ENCODE assay signal across 8 mouse cellular contexts in the genomic region with DNA sequence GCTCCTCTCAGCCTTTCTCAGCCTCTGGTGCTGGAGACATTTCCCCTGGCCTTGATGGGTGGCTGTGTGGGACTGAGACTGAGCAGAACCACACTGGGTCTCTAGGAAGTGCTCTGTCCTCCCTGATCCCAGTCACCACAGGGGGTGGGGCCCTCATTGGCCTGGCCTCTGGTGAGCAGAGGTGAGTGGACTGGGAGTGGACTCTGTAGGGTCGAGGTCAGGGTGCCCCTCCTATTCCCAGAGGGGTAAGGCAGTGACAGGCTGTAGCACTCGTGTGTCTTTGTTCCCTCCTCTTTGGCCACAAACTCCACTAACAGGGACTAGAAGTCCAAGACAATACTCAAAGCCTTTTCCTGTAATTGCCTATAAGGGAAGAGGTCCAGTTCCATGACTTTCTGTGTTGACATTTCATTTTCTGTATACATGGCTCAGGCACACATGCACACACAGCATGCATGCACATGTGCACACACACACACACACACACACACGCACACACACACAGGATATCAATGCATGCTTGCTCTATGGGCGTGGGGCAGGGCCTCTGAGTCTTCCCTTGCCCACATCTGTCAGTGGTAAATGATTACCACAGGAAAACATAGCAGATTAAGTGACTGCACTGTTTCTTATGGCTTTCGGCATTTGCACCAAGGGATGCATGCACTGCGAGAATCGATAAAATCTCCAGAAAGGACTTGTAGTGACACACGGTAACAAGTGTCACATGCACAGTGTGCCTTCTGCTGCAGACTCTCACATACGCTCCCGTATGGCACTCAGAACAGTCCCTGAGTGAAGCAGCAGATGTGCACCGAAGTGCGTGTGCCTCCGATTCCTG.
A peak's percentile ranks its signal among the peaks of the same experiment; 100 is the strongest.
DNase-seq lines count a peak whose midpoint lies in the region; ATAC-seq and TF ChIP-seq lines count a peak whose summit lies in the region.

No protein-coding gene starts in this region.

- no peak for TF ChIP-seq POLR2A in limb, embryonic 14.5 days (IDR thresholded peaks at IDR 0.05; ENCODE audit: borderline replicate concordance, extremely low read depth, insufficient read depth, insufficient read length)
- TF ChIP-seq POLR2A in small intestine, adult 2 months (IDR thresholded peaks at IDR 0.05; ENCODE audit: low read depth, low read length) = no peak

- no peak for TF ChIP-seq CTCF in small intestine, adult 2 months (IDR thresholded peaks at IDR 0.05; ENCODE audit: extremely low read depth, insufficient read length, insufficient replicate concordance, low read depth, low read length)

- peak overlapping the region; percentile 66 for H3K27ac ChIP-seq in embryonic facial prominence, embryonic 10.5 days (replicated peaks)
- H3K27ac ChIP-seq in hindbrain, embryonic 12.5 days = peak overlapping the region; percentile 82
- H3K27ac ChIP-seq in limb, embryonic 14.5 days (replicated peaks; ENCODE audit: low read depth, low read length) = 0 out of 2 replicates have a peak overlapping the region, but pooled peaks have one; percentile 39
- H3K27ac ChIP-seq in small intestine, adult 2 months (ENCODE audit: insufficient read depth, low read depth, low read length) = peak overlapping the region; percentile 62; the same call in 1 of the 2 replicates

- peaks cover 35% of the 10 kb centered on the region for H3K4me1 ChIP-seq in embryonic facial prominence, embryonic 10.5 days
- H3K4me1 ChIP-seq in hindbrain, embryonic 12.5 days = peaks cover 36% of the 10 kb centered on the region
- H3K4me1 ChIP-seq in limb, embryonic 14.5 days (ENCODE audit: control insufficient read depth, insufficient read depth, low read length) = peaks cover 5% of the 10 kb centered on the region; the same call in 1 of the 2 replicates
- H3K4me1 ChIP-seq in small intestine, adult 2 months (ENCODE audit: control insufficient read depth, insufficient read depth, insufficient read length, low read length) = peaks cover 5% of the 10 kb centered on the region

- H3K4me3 ChIP-seq in embryonic facial prominence, embryonic 10.5 days = no peak overlapping the region
- H3K4me3 ChIP-seq in hindbrain, embryonic 12.5 days = no peak overlapping the region
- H3K4me3 ChIP-seq in limb, embryonic 14.5 days (replicated peaks; ENCODE audit: low read length) = no peak overlapping the region
- no peak overlapping the region for H3K4me3 ChIP-seq in small intestine, adult 2 months (ENCODE audit: low read depth, low read length)

- H3K9me3 ChIP-seq in embryonic facial prominence, embryonic 10.5 days = peaks cover 10% of the 10 kb centered on the region
- H3K9me3 ChIP-seq in hindbrain, embryonic 12.5 days (replicated peaks) = peaks cover 5% of the 10 kb centered on the region
- H3K9me3 ChIP-seq in limb, embryonic 14.5 days (ENCODE audit: control insufficient read depth, low read length) = 0 out of 2 replicates have a peak, but pooled peaks cover 8% of the 10 kb centered on the region

- peaks cover 20% of the 10 kb centered on the region for H3K36me3 ChIP-seq in embryonic facial prominence, embryonic 10.5 days (replicated peaks)
- H3K36me3 ChIP-seq in hindbrain, embryonic 12.5 days = peaks cover 17% of the 10 kb centered on the region
- H3K36me3 ChIP-seq in limb, embryonic 14.5 days (ENCODE audit: control insufficient read depth, insufficient read depth, low read length) = peaks cover 21% of the 10 kb centered on the region
- H3K36me3 ChIP-seq in small intestine, adult 2 months (ENCODE audit: control insufficient read depth, insufficient read depth, low read length) = no peaks in the 10 kb centered on the region

- no peak overlapping the region for H3K4me2 ChIP-seq in hindbrain, embryonic 12.5 days (replicated peaks)
- no peak overlapping the region for H3K4me2 ChIP-seq in limb, embryonic 14.5 days (replicated peaks; ENCODE audit: low read depth, low read length, severe bottlenecking)

- H3K9ac ChIP-seq in hindbrain, embryonic 12.5 days = peak overlapping the region; percentile 15; the same call in 1 of the 2 replicates
- 0 out of 2 replicates have a peak overlapping the region, but pooled peaks have one; percentile 8 for H3K9ac ChIP-seq in limb, embryonic 14.5 days (ENCODE audit: low read depth, low read length, severe bottlenecking)

- H3K27me3 ChIP-seq in embryonic facial prominence, embryonic 10.5 days (replicated peaks; ENCODE audit: low read depth, poor library complexity, severe bottlenecking) = no peaks in the 10 kb centered on the region
- no peaks in the 10 kb centered on the region for H3K27me3 ChIP-seq in hindbrain, embryonic 12.5 days
- no peaks in the 10 kb centered on the region for H3K27me3 ChIP-seq in limb, embryonic 14.5 days (ENCODE audit: control insufficient read depth, insufficient read depth, low read length)
- no peaks in the 10 kb centered on the region for H3K27me3 ChIP-seq in small intestine, adult 2 months (ENCODE audit: control insufficient read depth, insufficient read depth, low read length)

- WGBS in embryonic facial prominence, embryonic 10.5 days = 67% methylated on average over 13 of the region's 13 CpGs
- WGBS in hindbrain, embryonic 12.5 days = 63% methylated on average over 13 of the region's 13 CpGs
- WGBS in limb, embryonic 14.5 days = 58% methylated on average over 13 of the region's 13 CpGs
- WGBS in small intestine, adult 2 months = 59% methylated on average over 13 of the region's 13 CpGs

- ATAC-seq in hindbrain, embryonic 12.5 days (ENCODE audit: low FRiP score) = no peak
- ATAC-seq in limb, embryonic 14.5 days (ENCODE audit: low FRiP score, low read depth) = no peak

- peak; percentile 14 to 41 for DNase-seq in CD8-positive naive resting alpha-beta T cell, adult 2 months (ENCODE audit: low read depth in 2 of 2, low spot score in 2 of 2)
- DNase-seq in embryonic facial prominence, embryonic 10.5 days (ENCODE audit: low spot score) = no peak
- DNase-seq in limb, embryonic 14.5 days (ENCODE audit: low spot score) = no peak
- DNase-seq in right cerebral cortex, adult 2 months (ENCODE audit: low spot score in 2 of 2) = no peak
- no peak for DNase-seq in retina, postnatal 1 day
- DNase-seq in urinary bladder, adult 2 months (ENCODE audit: low spot score) = no peak

Comparison
In these comparisons a context has a peak if more than half of its experiments do, and no peak if none do; other contexts are left out.
1. DNase-seq: peak in CD8-positive naive resting alpha-beta T cell, adult 2 months (2 of 2); none in embryonic facial prominence, embryonic 10.5 days (single experiment), limb, embryonic 14.5 days (single experiment), right cerebral cortex, adult 2 months (0 of 2), retina, postnatal 1 day (single experiment) and urinary bladder, adult 2 months (single experiment).
2. Peak in every context shown above with its lines, with median percentiles within 50 percentile points of each other: H3K27ac ChIP-seq.